Mouse (Mus musculus): ENCODE results near the gene B3gat3. TPM values are rescaled to one million over a fixed set of nuclear protein-coding genes. Genes with fewer than 3 reads are reported as not detected.

B3gat3 gene
- polyA plus RNA-seq, 1 experiment = 66.3 TPM

- Histone ChIP-seq H3K4me2 (ENCODE audit: low read depth) (peak overlapping the region; percentile 87), H3K27me3 (ENCODE audit: control insufficient read depth, insufficient read depth, insufficient read length) (no peaks in the 10 kb centered on the region), H3K79me2 (ENCODE audit: control insufficient read depth, insufficient read depth) (peaks cover 35% of the 10 kb centered on the region), H3ac (ENCODE audit: control insufficient read depth, insufficient read length) (no peak overlapping the region), H3K4me3 (no peak overlapping the region), H3K36me3 (ENCODE audit: control insufficient read depth, insufficient read depth) (peaks cover 43% of the 10 kb centered on the region)
- TF ChIP-seq REST (IDR thresholded peaks at IDR 0.05; ENCODE audit: insufficient read depth, insufficient read length) (no peak), POLR2AphosphoS2 (IDR thresholded peaks at IDR 0.05; ENCODE audit: insufficient read length, low read depth) (no peak), CEBPB (IDR thresholded peaks at IDR 0.05; ENCODE audit: insufficient read depth, poor library complexity, severe bottlenecking) (no peak), MYOD1 (IDR thresholded peaks at IDR 0.05; ENCODE audit: control insufficient read depth in 1 of 3, insufficient read length in 2 of 3, low read depth in 2 of 3) (no peak)
Observed at GRCm38 (mm10) chr19:8965075-8965474, 44.9 kb downstream of the B3gat3 start.

- TF ChIP-seq E2F4 (IDR thresholded peaks at IDR 0.05; ENCODE audit: insufficient read depth) (no peak), USF1 (IDR thresholded peaks at IDR 0.05; ENCODE audit: low read depth) (no peak), POLR2AphosphoS2 (IDR thresholded peaks at IDR 0.05; ENCODE audit: insufficient read length, low read depth) (peak; percentile 63)
- Histone ChIP-seq H3ac (ENCODE audit: control insufficient read depth, insufficient read length) (no peak overlapping the region), H3K27me3 (ENCODE audit: control insufficient read depth, insufficient read depth, insufficient read length) (no peaks in the 10 kb centered on the region), H3K4me2 (ENCODE audit: low read depth) (peak overlapping the region; percentile 87), H3K79me2 (ENCODE audit: control insufficient read depth, insufficient read depth) (peaks cover 42% of the 10 kb centered on the region), H3K4me3 (peak overlapping the region; percentile 97), H3K36me3 (ENCODE audit: control insufficient read depth, insufficient read depth) (peaks cover 44% of the 10 kb centered on the region)
Observed at GRCm38 (mm10) chr19:8965771-8966170, 45.6 kb downstream of the B3gat3 start.

DNA sequence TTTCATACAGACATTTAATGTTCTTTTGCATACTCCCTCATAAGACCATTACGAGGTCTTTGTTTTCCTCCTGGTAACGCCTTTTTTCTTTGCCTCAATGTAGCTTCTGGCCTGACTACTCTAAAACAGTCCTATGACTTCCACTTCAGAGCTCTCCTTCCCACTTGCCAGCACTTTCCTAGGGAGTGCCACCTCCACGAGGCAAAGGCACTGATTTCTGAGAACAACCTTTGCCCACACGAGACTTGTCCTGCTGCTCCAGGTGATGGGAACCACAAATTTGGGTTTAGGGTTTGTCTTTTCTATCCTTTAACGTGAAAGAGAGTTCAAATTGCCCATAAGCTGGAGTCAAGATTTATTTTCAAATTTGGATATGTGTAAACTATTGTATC, 46.0 kb downstream of the B3gat3 start:
- Histone ChIP-seq H3K79me2 (ENCODE audit: control insufficient read depth, insufficient read depth) (peaks cover 46% of the 10 kb centered on the region), H3K4me2 (ENCODE audit: low read depth) (peak overlapping the region; percentile 87)
- TF ChIP-seq TCF3 (IDR thresholded peaks at IDR 0.05; ENCODE audit: insufficient read length, low read depth) (no peak), POLR2AphosphoS2 (IDR thresholded peaks at IDR 0.05; ENCODE audit: insufficient read length, low read depth) (no peak), CEBPB (IDR thresholded peaks at IDR 0.05; ENCODE audit: insufficient read depth, poor library complexity, severe bottlenecking) (no peak), E2F4 (IDR thresholded peaks at IDR 0.05; ENCODE audit: insufficient read depth) (no peak)

GRCm38 (mm10) chr19:8966590-8967372, 46.6 kb downstream of the B3gat3 start, which contains the start of gene Eef1g:
Eef1g (plus strand) TSS chr19:8967041.
- Histone ChIP-seq H3K36me3 (ENCODE audit: control insufficient read depth, insufficient read depth) (peaks cover 46% of the 10 kb centered on the region), H3K4me2 (ENCODE audit: low read depth) (peak within 1 kb of the TSS; percentile 87), H3K27me3 (ENCODE audit: control insufficient read depth, insufficient read depth, insufficient read length) (no peaks in the 10 kb centered on the region), H3K79me2 (ENCODE audit: control insufficient read depth, insufficient read depth) (peaks cover 51% of the 10 kb centered on the region), H3K4me3 (peak within 1 kb of the TSS; percentile 97), H3ac (ENCODE audit: control insufficient read depth, insufficient read length) (peak within 1 kb of the TSS; percentile 73)
- no peak for TF ChIP-seq MAX (IDR thresholded peaks at IDR 0.05; ENCODE audit: low read depth)
- no peak for TF ChIP-seq REST (IDR thresholded peaks at IDR 0.05; ENCODE audit: insufficient read depth, insufficient read length)
- no peak for TF ChIP-seq TCF3 (IDR thresholded peaks at IDR 0.05; ENCODE audit: insufficient read length, low read depth)
- peak; percentile 81 for TF ChIP-seq POLR2AphosphoS2 (IDR thresholded peaks at IDR 0.05; ENCODE audit: insufficient read length, low read depth)
- TF ChIP-seq MYOD1 (IDR thresholded peaks at IDR 0.05; ENCODE audit: control insufficient read depth in 1 of 3, insufficient read length in 2 of 3, low read depth in 2 of 3) = no peak
- TF ChIP-seq POLR2A (IDR thresholded peaks at IDR 0.05; ENCODE audit: insufficient read length, low read depth) = peak; percentile 79
- TF ChIP-seq SRF (IDR thresholded peaks at IDR 0.05; ENCODE audit: control insufficient read depth, insufficient read length, low read depth) = peak; percentile 55
- no peak for TF ChIP-seq TCF12 (IDR thresholded peaks at IDR 0.05; ENCODE audit: insufficient read depth, poor library complexity, severe bottlenecking)
- TF ChIP-seq CEBPB (IDR thresholded peaks at IDR 0.05; ENCODE audit: insufficient read depth, poor library complexity, severe bottlenecking) = no peak
- no peak for TF ChIP-seq MYOG (IDR thresholded peaks at IDR 0.05; ENCODE audit: control insufficient read depth in 1 of 3, insufficient read depth in 1 of 3, insufficient read length in 2 of 3, low read depth in 2 of 3)
- TF ChIP-seq USF1 (IDR thresholded peaks at IDR 0.05; ENCODE audit: low read depth) = peak; percentile 56
- TF ChIP-seq E2F4 (IDR thresholded peaks at IDR 0.05; ENCODE audit: insufficient read depth) = no peak

More for the DNA sequence above, 46.0 kb downstream of the B3gat3 start:
- Histone ChIP-seq H3K36me3 (ENCODE audit: control insufficient read depth, insufficient read depth) (peaks cover 44% of the 10 kb centered on the region), H3K4me3 (peak overlapping the region; percentile 97), H3ac (ENCODE audit: control insufficient read depth, insufficient read length) (peak overlapping the region; percentile 73), H3K27me3 (ENCODE audit: control insufficient read depth, insufficient read depth, insufficient read length) (no peaks in the 10 kb centered on the region)

DNA sequence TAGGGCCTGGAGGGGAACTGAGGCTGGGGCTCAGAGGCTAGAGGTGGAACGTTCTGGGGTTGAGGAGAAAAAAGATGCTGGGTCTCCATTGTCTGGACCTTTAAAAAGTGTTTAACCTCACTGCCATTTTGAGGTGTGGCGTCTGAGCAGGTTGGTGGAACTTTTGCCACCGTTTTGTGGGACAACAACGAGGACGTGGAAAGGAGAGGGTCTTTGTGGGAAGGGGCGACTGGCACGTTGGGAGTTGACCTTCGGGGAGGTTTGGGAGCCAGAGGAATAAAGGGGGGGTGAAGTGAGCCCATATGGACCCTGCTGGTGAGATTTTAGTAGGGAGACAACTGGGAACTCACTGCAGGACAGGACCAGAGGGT, 47.2 kb downstream of the B3gat3 start:
- no peaks in the 10 kb centered on the region for H3K27me3 ChIP-seq (ENCODE audit: control insufficient read depth, insufficient read depth, insufficient read length)
- peaks cover 52% of the 10 kb centered on the region for H3K36me3 ChIP-seq (ENCODE audit: control insufficient read depth, insufficient read depth)
- no peak for TF ChIP-seq TCF3 (IDR thresholded peaks at IDR 0.05; ENCODE audit: insufficient read length, low read depth)
- no peak for TF ChIP-seq REST (IDR thresholded peaks at IDR 0.05; ENCODE audit: insufficient read depth, insufficient read length)
- no peak for TF ChIP-seq MYOG (IDR thresholded peaks at IDR 0.05; ENCODE audit: control insufficient read depth in 1 of 3, insufficient read depth in 1 of 3, insufficient read length in 2 of 3, low read depth in 2 of 3)
- TF ChIP-seq MYOD1 (IDR thresholded peaks at IDR 0.05; ENCODE audit: control insufficient read depth in 1 of 3, insufficient read length in 2 of 3, low read depth in 2 of 3) = no peak
- TF ChIP-seq SRF (IDR thresholded peaks at IDR 0.05; ENCODE audit: control insufficient read depth, insufficient read length, low read depth) = no peak
- TF ChIP-seq TCF12 (IDR thresholded peaks at IDR 0.05; ENCODE audit: insufficient read depth, poor library complexity, severe bottlenecking) = no peak
- no peak for TF ChIP-seq CEBPB (IDR thresholded peaks at IDR 0.05; ENCODE audit: insufficient read depth, poor library complexity, severe bottlenecking)
- no peak for TF ChIP-seq MAX (IDR thresholded peaks at IDR 0.05; ENCODE audit: low read depth)
- TF ChIP-seq USF1 (IDR thresholded peaks at IDR 0.05; ENCODE audit: low read depth) = no peak
- no peak for TF ChIP-seq POLR2AphosphoS2 (IDR thresholded peaks at IDR 0.05; ENCODE audit: insufficient read length, low read depth)
- no peak for TF ChIP-seq POLR2A (IDR thresholded peaks at IDR 0.05; ENCODE audit: insufficient read length, low read depth)
- TF ChIP-seq E2F4 (IDR thresholded peaks at IDR 0.05; ENCODE audit: insufficient read depth) = no peak
- H3K4me3 ChIP-seq = peak overlapping the region; percentile 97
- H3K79me2 ChIP-seq (ENCODE audit: control insufficient read depth, insufficient read depth) = peaks cover 57% of the 10 kb centered on the region
- peak overlapping the region; percentile 83 for H3K4me2 ChIP-seq (ENCODE audit: low read depth)
- H3ac ChIP-seq (ENCODE audit: control insufficient read depth, insufficient read length) = peak overlapping the region; percentile 73
